Mouse (Mus musculus) testis, adult 2 months (tissue): Measurements from ENCODE around the gene Lhx2.

Experiments used
- CTCF ChIP-seq: fragments of 200-500 bp; IDR thresholded peaks from 2 replicates; pipeline ENCODE4 v1.5.1; 2012; ENCODE audit warnings: low read depth, mild to moderate bottlenecking, inconsistent platforms, low read length, moderate library complexity; ENCODE audit not compliant: control insufficient read depth, insufficient read depth, insufficient replicate concordance
- POLR2A ChIP-seq: fragments of 200-500 bp; IDR thresholded peaks from 2 replicates; pipeline ENCODE4 v1.6.1; 2012; ENCODE audit warnings: low read depth, mild to moderate bottlenecking, inconsistent platforms, low read length, moderate library complexity; ENCODE audit not compliant: control insufficient read depth

- TF ChIP-seq CTCF (no peak), POLR2A (no peak)
Observed at GRCm38 (mm10) chr2:38377254-38377653, 38.2 kb downstream of the Lhx2 start.
